Mouse (Mus musculus) inflammation-experienced regulatory T-cells, adult 6 months (primary cell): ENCODE measurements around the gene Lysmd1. TPM values are rescaled to one million over a fixed set of nuclear protein-coding genes. Genes with fewer than 3 reads are reported as not detected.
A peak's percentile ranks its signal among the peaks of the same experiment; 100 is the strongest.
"Not testable (repeated sequence)": the region's sequence is repeated elsewhere in the genome, so short reads cannot be mapped to it uniquely, and the experiment has no call there.

Source experiments
- ATAC-seq: one replicate; pipeline ENCODE4 v1.8.0; 2017
- polyA plus RNA-seq, 3 experiments: library from polyadenylated mRNA; unstranded; fragments of 100-300 nt; shearing (Covaris generic); gene quantifications; one replicate each; pipeline ENCODE4 v1.2.1; 2017

Gene Lysmd1
- 10 to 100 TPM; 14.6 to 32.0 (median 30.8) TPM for polyA plus RNA-seq

DNA sequence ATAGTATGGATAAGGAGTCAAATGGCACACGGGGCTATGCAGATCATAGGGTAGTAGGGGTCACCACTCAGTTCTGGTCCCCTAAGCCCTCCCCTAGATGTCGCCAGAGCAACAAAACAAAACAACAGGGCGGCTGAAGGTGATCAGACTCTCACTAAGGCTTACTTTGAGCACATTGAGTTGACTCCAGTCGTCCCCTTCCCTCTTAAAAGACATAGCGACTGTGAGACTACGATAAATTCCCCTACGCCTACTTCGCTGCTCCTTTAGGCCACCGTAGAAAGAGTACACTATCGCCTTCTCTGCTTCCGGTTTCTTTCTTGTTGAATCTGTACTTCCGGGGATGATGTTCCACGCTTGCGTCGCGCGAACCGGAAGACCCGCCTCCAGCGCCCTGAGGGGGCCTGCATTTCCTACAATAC lies at the start of gene Lysmd1, which contains the start of gene Scnm1:
Gene Lysmd1, plus strand, starts transcription at position 409 of the 422 bp plus-strand sequence.
Gene Scnm1, minus strand, starts transcription at position 332 of the 422 bp plus-strand sequence.
- ATAC-seq = peak; percentile 81

DNA sequence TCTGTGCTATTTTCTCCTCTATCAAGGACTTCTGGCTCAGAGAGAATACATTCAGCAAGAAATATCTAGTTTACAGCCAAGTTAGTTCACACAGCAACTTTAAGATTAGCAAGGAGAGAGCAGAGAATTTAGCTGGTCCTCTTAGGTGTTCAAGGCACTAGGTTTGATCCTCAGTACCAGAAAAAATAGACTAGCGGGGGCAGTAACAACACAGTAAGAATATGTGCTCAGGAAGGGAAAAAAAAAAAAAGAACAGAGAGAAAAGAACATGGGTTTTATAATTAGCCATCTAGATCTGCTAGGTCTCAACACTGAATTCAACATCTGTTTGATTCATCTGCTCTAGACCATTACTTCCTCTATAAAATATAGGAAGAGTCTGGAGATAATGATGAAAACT lies 45.8 kb upstream of the Lysmd1 start:
- no peak for ATAC-seq

DNA sequence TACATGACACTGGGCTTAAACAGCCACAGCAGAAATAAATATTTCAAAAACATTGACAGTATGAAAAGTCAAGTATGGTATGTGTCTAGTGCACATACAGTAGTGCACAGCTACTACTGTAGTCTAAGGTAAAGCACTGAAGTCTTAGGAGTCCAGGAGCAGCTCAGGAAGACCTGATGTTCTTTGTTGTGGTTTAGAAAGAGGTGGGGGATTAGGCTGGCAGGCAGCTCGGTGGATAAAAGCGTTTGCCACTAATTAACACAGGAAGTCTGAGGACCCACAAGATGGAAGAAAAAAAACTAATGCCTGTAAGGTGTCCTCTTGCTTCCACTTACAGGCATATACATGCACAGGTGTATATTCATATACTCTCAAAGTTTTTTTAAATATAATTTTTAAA lies 33.0 kb upstream of the Lysmd1 start:
- peak; percentile 81 for ATAC-seq

DNA sequence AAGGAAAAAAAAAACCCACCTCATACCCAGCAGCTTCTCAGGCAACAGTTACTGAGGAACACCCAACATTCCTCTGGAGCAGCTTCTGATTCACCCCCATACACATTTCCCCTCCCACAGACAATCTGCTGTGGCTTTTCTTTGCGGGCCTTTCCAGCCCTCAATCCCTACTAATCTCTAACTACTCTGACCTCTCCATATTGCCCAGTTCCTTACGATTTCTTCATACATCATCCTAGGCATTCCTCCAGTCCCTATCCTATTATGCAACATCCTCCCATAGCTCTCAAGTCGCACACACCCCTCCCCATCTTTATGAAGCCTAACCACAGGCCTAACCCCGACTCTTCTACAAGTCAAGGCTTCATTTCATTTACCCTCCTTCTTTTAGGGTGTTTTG lies 28.8 kb upstream of the Lysmd1 start:
- no peak for ATAC-seq

DNA sequence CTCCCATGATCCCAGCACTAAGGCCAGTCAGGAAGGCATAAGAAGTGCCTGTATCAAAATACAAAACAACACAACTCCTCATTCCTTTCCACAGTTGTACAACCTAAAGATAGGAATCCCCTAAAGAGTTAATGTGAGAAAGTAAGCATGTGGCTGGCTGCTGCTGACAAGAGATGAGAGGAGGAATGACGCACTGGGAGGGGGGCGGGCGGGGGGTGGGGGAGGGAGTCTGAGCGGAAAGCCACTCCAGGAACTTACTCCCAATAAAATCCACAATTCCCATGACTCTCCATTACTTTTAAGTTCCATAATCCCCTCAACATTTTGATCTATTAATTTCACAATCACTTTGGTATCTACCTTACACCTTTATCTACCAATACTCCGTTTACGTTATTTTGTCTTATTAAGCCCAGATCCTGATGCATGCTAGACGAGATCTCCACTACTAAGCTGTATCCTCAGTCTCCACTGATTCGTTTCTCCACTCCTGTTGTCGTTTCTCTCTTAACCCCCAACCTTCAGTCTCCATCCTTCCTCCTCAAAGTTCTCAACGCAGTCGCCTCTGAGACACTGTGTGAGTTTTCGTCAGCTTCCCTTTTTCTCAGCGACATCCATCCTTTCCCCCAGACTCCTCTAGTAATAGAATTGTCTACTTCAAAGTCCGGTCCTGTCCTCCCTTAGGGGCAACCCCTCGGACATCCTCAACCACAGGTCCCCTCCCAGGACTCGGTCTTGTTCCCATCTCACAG lies 28.1 kb upstream of the Lysmd1 start:
- ATAC-seq = no peak

DNA sequence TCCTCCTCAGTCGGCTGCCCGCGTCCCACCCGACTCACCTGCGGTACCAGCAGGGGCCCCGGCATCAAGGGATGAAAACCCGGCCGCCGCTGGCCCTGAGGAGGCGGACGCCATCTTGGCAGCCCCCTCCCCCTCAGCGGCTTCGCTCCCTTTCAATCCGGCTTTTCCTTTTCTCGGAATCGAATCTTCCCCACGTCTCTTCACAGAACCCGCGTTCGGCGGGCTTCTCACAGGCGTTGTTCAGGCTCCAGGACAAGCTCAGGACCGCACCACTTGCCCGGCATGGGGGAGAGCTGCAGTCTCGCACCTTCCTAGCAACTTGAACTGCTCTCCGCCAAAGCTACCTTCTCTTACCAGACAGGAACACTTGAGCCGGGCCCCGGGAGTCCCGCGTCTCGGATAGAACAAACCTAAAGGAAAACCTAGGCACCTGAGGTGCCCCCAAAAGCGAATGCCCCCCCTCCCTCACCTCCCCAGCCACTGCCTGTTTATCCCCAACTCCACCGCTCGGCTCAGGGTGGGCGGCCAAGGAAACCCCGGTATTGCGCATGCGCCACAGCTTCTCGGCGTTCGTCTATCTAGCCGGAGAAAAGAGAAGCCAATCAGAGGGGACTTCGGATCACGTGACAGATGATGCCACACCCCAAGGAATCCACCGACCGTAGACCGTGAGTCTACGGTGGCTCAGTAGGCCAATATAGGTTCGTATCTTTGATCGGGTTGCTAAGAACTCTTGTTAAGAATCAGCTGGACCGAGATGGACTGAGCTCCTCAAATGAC lies 27.4 kb upstream of the Lysmd1 start, which contains the start of gene Pip5k1a:
Gene Pip5k1a, minus strand, starts transcription at position 593 of the 780 bp plus-strand sequence.
- peak; percentile 83 for ATAC-seq

DNA sequence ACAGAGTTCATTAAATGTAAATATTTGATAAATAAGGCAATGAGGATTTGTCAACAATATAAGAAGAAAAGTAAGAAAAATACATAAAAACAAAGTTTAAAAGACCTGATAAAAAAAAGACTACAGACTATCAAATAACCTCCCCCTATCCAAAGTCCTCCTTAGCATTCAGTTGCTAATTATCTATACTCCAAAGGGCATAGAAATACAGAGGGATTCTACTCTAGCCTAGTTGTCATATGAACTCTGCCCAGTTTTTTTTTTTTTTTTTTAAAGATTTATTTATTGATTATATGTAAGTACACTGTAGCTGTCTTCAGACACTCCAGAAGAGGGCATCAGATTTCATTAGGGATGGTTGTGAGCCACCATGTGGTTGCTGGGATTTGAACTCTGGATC lies 26.6 kb upstream of the Lysmd1 start:
- not testable (repeated sequence) for ATAC-seq

DNA sequence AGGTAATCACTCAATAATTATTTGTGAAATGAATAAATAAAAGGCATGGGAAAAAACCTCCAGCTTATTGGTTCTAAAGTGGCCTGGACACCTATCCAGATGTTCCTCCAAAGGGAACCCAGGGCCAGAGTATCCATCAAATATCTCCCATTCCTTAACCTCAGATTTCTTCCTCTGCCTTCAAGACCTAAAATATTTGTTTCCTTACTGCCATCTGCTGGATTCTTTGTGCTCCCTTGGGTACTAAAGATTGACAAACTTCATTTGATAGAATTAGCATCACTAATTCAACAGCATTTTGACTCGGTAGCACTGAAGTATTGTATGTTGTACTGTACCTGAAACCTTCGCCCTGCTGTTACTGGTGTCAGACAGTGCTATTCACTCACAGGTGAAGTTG lies 26.0 kb upstream of the Lysmd1 start:
- ATAC-seq = no peak

DNA sequence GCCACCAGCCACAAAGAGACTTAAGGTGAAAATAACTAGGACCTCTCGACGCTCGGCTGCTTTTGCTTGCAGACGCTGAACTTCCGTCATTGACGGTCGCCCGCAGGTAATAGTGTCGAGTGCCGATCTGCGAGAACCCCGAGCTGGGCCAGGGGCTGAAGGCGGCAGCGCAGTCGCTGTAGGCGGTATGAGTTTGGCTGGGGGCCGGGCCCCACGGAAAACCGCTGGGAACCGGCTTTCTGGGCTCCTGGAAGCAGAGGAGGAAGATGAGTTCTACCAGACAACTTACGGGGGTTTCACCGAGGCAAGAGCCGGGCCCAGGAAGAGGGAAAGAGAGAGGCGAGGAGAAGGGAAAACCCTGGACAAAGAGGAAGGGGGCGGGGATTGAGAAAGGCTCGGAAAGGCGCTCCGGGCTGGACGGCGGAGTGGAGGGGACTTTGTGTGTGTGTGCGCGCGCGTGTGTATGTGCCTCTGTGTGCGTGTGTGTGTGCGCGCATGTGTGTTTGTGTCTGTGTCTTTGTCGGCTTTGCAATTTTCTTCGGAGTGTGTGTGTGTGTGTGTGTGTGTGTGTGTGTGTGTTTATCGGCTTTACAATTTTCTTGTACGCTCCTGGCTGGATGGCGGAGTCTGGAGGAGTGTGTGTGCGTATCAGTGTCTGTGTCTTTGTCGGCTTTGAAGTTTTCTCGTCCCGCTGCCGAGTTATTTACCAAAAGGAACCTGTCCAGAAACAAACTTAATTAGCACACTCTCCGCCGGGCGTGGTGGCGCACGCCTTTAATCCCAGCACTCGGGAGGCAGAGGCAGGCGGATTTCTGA lies 22.8 kb upstream of the Lysmd1 start, which contains the start of gene Vps72:
Gene Vps72, plus strand, starts transcription at position 112 of the 816 bp plus-strand sequence.
- peak; percentile 81 for ATAC-seq

DNA sequence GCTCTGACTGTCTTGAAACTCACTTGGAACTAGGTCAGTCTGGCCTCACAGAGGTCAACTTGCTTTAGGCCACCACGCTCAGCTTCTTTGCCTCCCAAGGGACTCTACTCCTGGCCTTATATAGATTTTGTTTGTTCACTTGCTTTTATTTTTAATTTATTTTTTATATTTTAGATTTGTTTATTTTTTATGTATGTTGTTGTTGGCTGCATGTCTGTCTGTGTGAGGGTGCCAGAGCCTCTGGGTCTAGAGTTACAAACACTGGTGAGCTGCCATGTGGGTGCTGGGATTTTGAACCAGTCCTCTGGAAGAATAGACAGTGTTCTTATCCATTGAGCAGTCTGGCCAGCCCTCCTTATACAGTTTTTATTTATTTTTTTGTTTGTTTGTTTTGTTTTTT lies 21.1 kb upstream of the Lysmd1 start:
- ATAC-seq = no peak

DNA sequence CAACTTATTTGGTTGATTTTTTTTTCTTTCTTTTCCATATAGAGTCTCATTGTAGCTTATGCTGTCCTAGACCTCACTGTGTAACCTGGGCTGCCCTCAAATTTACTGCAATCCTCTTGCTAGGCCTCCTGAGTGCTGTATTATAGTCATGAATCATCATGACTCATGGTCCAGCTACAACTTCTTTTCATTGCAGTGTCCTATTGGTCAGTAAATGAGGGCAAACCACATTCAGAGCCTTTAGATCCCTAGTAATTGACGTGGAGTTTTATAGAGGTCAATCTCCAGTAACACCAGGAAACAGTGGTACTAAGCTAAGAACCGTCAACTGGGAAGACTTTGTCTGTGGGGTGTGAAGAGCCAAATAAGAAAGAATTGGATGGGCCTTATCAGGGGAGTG lies 16.1 kb upstream of the Lysmd1 start:
- no peak for ATAC-seq

DNA sequence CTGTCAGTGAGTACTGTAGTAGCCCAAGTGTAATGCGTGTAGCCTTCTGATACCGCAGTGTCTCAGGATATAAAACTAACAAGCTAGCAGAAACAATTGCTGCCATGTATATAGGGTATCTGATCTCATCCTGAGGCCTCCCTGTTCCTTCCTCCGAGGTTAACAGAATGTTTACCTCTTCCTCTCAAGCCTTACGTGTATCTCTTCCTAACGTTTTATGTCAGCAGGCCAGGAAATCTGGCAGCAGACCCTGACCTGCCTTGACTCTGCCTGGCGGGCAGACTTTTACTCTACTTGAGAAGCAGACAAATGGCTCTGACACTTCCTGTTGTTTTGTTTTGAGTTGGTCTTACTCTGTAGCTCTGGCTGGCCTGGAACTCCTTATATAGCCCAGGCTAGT lies 12.3 kb upstream of the Lysmd1 start:
- ATAC-seq = no peak

DNA sequence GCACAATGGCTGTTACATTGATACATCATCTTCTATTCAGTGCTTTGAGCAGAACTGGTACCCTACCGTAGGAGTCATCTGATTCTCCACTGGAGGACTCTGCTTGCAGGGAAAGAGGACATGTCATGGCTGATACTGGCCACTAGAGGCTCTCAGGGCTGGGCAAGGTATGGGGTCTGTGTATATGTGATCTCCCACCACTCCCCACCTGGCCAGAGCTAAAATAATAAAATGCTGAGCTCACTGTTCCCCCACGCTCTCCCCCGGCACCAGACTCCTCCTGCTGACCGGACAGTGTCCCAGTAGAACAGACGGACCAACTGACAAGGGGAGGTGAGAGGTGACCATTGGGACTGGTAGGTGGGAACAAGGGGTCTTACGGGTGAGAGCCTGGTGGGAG lies 9.6 kb upstream of the Lysmd1 start, which contains the start of gene Tmod4:
Gene Tmod4, plus strand, starts transcription at position 231 of the 400 bp plus-strand sequence.
- peak; percentile 61 for ATAC-seq

DNA sequence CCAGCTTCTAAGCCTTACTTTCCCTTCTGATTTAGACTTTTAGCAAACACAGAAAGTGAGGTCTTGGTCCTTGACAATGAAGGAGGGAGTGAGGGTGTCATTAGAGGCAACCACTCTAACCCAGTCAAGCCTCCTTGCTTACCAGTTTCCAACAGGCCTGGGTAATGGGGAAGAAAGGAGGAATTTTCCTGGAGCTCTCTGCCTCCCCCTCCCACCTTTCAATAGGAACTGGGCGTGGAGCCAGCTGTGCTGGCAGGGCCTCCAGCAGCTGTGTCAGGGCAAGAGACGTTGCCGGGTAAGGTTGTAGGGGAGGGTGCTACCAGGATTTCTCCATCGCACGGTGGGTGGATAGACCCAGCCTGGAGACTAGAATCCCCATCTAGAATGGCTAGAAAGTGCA lies 8.9 kb upstream of the Lysmd1 start:
- no peak for ATAC-seq

DNA sequence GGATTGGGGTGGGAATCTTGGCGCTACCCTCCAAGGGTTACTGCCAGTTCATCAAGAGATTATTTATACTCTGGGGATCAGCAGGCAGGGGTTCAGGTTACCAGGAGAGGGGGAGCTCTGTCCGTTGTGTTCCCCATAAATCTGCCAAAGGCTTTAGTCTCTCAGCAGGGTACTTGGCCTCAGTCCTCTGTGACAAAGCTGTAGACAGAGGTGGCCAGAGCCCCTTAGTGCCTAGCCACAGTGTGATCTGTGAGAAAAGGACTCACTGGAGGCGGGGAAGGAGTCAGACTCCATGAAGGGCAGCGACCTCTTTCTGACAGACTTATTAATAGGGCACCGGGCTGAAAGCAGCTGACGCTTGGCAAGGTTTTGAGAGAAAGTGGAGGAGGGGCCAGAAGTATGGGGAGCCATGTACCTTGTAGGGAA lies 4.6 kb upstream of the Lysmd1 start:
- ATAC-seq = no peak

DNA sequence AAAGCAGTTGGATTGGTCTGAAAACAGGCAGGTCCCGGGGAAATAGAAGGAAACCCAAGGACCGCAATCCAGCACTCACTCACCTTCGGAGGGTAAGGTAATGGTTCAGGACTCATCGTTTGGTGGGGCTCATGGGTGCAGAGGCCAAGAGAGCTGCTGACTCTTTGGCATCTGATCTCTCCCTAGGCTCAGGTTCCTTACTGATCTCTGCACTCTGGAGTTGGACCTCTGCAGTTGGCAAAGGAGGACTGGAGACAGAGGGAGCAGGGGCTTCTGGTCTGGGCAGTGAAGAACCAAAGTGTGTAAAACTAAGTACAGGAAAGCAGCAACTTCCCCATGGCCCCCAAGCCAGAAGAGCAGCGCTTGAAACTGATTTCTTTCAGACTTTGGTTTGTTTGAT lies 3.8 kb upstream of the Lysmd1 start:
- ATAC-seq = no peak

DNA sequence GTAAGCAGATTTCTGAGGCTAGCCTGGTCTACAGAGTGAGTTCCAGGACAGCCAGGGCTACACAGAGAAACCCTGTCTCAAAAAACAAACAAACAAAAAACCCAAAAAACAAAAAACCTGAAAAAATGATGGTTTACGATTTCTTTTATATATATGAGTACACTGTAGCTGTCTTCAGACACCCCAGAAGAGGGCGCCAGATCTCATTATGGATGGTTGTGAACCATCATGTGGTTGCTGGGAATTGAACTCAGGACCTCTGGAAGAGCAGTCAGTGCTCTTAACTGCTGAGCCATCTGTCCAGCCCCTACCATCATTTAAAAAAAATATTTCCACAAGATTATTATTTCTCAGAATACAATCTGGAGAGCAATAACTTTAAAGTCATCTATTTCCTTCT lies 1.5 kb upstream of the Lysmd1 start:
- not testable (repeated sequence) for ATAC-seq

DNA sequence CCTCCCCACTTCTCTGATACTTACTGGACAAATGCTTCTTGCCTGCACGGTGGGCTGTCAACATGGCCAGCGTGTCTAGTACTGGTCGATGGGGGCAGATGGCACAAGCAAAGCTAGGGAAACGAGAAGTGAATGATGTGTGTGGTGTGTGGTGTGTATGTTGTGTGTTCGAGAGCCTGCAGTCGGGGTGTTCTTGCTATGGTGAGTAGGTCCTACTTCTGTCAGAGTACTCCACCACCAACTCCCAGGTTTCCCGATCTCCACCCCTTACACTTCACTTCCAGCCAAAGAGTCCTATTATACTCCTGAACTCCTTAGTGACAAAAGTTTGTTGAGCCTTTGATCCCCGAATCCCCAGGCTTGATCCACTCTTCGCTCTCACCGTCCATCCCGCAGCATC lies 712 bp upstream of the Lysmd1 start:
- no peak for ATAC-seq

DNA sequence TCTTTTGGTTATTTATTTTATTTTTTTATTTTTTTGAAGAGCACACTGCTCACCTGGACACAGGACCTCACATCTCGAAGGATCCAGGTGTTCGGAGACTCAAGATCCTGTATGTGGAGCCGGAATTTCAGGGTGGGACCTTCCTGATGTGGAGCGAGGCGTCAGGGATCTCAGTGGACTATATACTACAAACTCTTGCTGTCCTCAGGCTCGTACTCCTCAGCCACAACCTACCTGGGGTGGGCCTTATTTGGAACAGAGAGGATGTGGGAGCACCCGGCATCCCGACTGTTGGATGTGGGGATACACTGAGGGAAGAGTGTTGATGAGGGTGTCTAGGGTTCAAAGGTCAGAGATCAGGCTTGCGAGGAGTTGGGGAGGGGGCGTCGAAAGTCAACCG lies 245 bp downstream of the Lysmd1 start:
- ATAC-seq = peak; percentile 1

DNA sequence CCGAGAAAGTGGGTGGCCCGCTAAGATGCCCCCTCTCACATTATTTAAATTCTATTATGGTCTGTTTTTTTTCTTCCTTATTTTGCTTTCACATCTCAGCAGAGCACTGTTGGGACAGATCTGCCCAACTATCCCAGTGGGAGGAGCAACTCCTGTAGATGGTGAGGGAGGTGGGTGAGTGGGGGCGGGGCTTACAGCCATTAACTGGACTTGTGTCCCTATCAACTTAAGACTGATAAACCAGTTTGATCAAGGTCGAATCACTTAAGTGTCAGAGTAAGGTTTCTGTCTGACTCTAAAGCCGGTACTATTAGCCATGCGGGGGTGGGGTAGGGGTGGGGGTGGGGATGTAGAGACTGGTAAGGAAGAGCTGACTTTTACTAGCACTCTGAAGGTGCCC lies 1.1 kb downstream of the Lysmd1 start:
- ATAC-seq = no peak

DNA sequence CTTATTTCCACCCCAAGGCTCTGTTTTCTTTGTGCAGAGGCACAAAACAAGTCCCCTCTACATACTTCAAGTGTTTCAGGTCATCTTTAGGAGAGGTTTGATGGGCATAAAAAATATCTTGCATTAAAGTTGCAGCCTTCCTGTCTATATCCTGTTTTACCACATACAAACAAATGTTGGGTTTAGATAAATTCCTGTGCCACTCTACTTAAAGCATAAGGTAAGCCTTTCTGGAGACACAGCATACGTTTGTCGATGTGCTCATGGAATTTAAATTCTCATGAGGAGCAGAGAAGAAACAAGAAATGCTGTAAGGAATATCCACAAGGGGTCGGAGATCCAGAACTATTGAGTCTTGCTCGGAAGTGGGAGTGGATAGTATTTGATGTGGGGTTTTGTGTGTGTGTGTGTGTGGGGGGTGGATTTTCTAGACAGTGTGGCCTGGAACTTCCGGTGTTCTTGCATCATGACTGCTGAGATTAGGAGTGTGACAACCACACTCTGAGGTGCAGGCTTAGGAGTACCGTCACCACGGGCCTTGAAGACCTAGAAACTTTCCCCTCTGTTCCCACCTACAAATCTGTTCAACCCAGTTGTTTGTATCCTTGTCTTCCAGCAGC lies 1.7 kb downstream of the Lysmd1 start:
- peak; percentile 79 for ATAC-seq

DNA sequence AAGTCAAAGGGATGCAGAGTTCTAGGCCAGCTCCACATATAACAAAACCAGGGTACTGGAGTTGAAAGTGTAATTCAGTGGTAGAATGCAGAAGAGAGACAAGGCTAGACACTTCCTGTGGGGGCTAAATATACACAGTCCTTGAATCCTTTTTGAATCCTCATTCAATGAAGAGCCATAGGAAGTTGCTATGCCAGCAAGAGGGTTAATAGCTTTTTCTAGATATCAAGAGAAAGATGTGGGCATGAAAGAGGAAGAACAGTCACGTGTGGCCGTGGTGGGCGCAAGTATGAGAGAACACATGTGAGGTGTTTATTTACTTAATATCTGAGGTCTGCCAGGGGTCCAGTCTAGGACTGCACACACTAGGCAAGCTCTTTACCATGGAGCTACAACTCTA lies 2.4 kb downstream of the Lysmd1 start:
- no peak for ATAC-seq
